Mouse (Mus musculus): ENCODE measurements around the gene Qtrt1. TPM values are rescaled to one million over a fixed set of nuclear protein-coding genes. Genes with fewer than 3 reads are reported as not detected.

Qtrt1 gene
- total and polyA plus RNA-seq, 3 experiments, result 48.1 to 57.8 (median 56.8) TPM

DNA sequence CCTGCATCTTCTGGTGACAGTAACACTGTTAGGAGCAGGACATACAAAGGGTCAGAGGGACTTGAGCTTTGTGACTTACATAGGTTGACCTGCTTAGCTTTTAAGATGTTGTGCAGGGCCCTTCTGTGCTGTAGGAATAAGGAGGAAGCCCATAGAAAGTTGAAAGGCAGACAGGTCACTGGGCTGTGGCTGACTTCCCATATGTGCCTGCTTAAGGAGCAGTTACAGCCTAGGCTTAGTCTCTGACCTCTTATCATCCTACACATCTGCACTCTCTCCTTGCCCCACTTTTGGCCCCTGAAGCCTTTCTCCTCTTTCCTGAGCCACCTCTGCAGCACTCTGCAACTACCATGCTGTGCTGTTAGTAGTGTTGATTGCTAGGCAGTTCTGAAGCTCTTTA is 27.7 kb upstream of the Qtrt1 start:
- Histone ChIP-seq H3K4me3 (replicated peaks in 1 of 3; ENCODE audit: low read depth in 2 of 3, low read length in 2 of 3, poor library complexity in 1 of 3) (no peak overlapping the region), H3K4me1 (ENCODE audit: control insufficient read depth in 1 of 2, insufficient read depth in 2 of 2) (peaks cover 0 to 8% of the 10 kb centered on the region in 2 experiments; a peak in 1 of 4 replicates), H3K27ac (ENCODE audit: insufficient read depth, low read depth) (no peak overlapping the region), H3K4me2 (ENCODE audit: insufficient read depth, low read depth, poor library complexity, severe bottlenecking) (no peak overlapping the region), H3K79me2 (replicated peaks; ENCODE audit: control insufficient read depth, extremely low read depth, insufficient read depth, poor library complexity, severe bottlenecking) (peaks cover 85% of the 10 kb centered on the region), H3K9ac (ENCODE audit: insufficient read depth, low read depth) (no peak overlapping the region), H3K9me3 (replicated peaks; ENCODE audit: low read length) (no peaks in the 10 kb centered on the region), H3K27me3 (replicated peaks) (no peaks in the 10 kb centered on the region), H3K36me3 (replicated peaks in 1 of 2; ENCODE audit: control insufficient read depth in 1 of 2, insufficient read depth in 1 of 2, low read length in 1 of 2) (peaks cover 39 to 90% of the 10 kb centered on the region in 2 experiments)
- DNase-seq (ENCODE audit: extremely low read depth), result no peak
- TF ChIP-seq MXI1 (IDR thresholded peaks at IDR 0.05; ENCODE audit: low read depth, low read length) (no peak), USF2 (conservative IDR thresholded peaks at IDR 0.05; ENCODE audit: low read depth, low read length) (no peak), RAD21 (IDR thresholded peaks at IDR 0.05; ENCODE audit: low read depth, low read length) (no peak), CHD1 (IDR thresholded peaks at IDR 0.05; ENCODE audit: low read depth, low read length) (no peak), BHLHE40 (IDR thresholded peaks at IDR 0.05; ENCODE audit: low read depth, low read length) (no peak), TCF12 (IDR thresholded peaks at IDR 0.05; ENCODE audit: low read depth, low read length) (no peak), POLR2A (IDR thresholded peaks at IDR 0.05; ENCODE audit: low read depth, low read length) (no peak), MAFK (IDR thresholded peaks at IDR 0.05; ENCODE audit: insufficient replicate concordance, low read length) (no peak), SMC3 (IDR thresholded peaks at IDR 0.05; ENCODE audit: low read depth, low read length) (no peak), PAX5 (IDR thresholded peaks at IDR 0.05; ENCODE audit: low read length) (no peak), CTCF (conservative IDR thresholded peaks at IDR 0.05 in 1 of 2, IDR thresholded peaks at IDR 0.05 in 1 of 2; ENCODE audit: low read depth in 2 of 2, low read length in 2 of 2) (no peak), NELFE (IDR thresholded peaks at IDR 0.05; ENCODE audit: low read depth, low read length) (no peak), JUN (IDR thresholded peaks at IDR 0.05; ENCODE audit: insufficient read depth, low read depth, low read length) (no peak), TBP (conservative IDR thresholded peaks at IDR 0.05; ENCODE audit: low read depth, low read length) (no peak), UBTF (IDR thresholded peaks at IDR 0.05; ENCODE audit: low read depth, low read length) (no peak), ZNF384 (IDR thresholded peaks at IDR 0.05; ENCODE audit: low read depth, low read length) (no peak), KAT2A (IDR thresholded peaks at IDR 0.05; ENCODE audit: insufficient replicate concordance, low read length) (no peak)
- in situ Hi-C loops (cut with MboI; ENCODE audit: low pct_ligation_motif_present, low pct_unique_long_range_greater_than_20kb, low sequenced_read_pairs) (no loop called here), dilution Hi-C loops (cut with MboI; ENCODE audit: extremely low pct_ligation_motif_present, extremely low pct_unique_long_range_greater_than_20kb, low sequenced_read_pairs) (no loop called here)

GRCm38 (mm10) chr9:21392646-21393175 is 18.9 kb upstream of the Qtrt1 start:
- in situ Hi-C loops (cut with MboI; ENCODE audit: low pct_ligation_motif_present, low pct_unique_long_range_greater_than_20kb, low sequenced_read_pairs), result no loop called here
- dilution Hi-C loops (cut with MboI; ENCODE audit: extremely low pct_ligation_motif_present, extremely low pct_unique_long_range_greater_than_20kb, low sequenced_read_pairs), result no loop called here
- Histone ChIP-seq H3K9me3 (replicated peaks; ENCODE audit: low read length) (no peaks in the 10 kb centered on the region), H3K79me2 (replicated peaks; ENCODE audit: control insufficient read depth, extremely low read depth, insufficient read depth, poor library complexity, severe bottlenecking) (peaks cover 12% of the 10 kb centered on the region; the same call in 1 of the 2 replicates), H3K27me3 (replicated peaks) (no peaks in the 10 kb centered on the region), H3K4me2 (ENCODE audit: insufficient read depth, low read depth, poor library complexity, severe bottlenecking) (no peak overlapping the region), H3K27ac (ENCODE audit: insufficient read depth, low read depth) (no peak overlapping the region), H3K9ac (ENCODE audit: insufficient read depth, low read depth) (no peak overlapping the region), H3K36me3 (replicated peaks in 1 of 2; ENCODE audit: control insufficient read depth in 1 of 2, insufficient read depth in 1 of 2, low read length in 1 of 2) (peaks cover 87 to 95% of the 10 kb centered on the region in 2 experiments), H3K4me3 (replicated peaks in 1 of 3; ENCODE audit: low read depth in 2 of 3, low read length in 2 of 3, poor library complexity in 1 of 3) (no peak overlapping the region), H3K4me1 (ENCODE audit: control insufficient read depth in 1 of 2, insufficient read depth in 2 of 2) (no peaks in the 10 kb centered on the region)
- TF ChIP-seq CTCF (conservative IDR thresholded peaks at IDR 0.05 in 1 of 2, IDR thresholded peaks at IDR 0.05 in 1 of 2; ENCODE audit: low read depth in 2 of 2, low read length in 2 of 2), result no peak
- TF ChIP-seq TCF12 (IDR thresholded peaks at IDR 0.05; ENCODE audit: low read depth, low read length), result no peak
- TF ChIP-seq RAD21 (IDR thresholded peaks at IDR 0.05; ENCODE audit: low read depth, low read length), result no peak
- TF ChIP-seq GABPA (IDR thresholded peaks at IDR 0.05; ENCODE audit: insufficient replicate concordance, low read depth, low read length), result no peak
- TF ChIP-seq BHLHE40 (IDR thresholded peaks at IDR 0.05; ENCODE audit: low read depth, low read length), result no peak
- no peak for TF ChIP-seq MXI1 (IDR thresholded peaks at IDR 0.05; ENCODE audit: low read depth, low read length)
- no peak for TF ChIP-seq MAFK (IDR thresholded peaks at IDR 0.05; ENCODE audit: insufficient replicate concordance, low read length)
- TF ChIP-seq SMC3 (IDR thresholded peaks at IDR 0.05; ENCODE audit: low read depth, low read length), result no peak
- no peak for TF ChIP-seq RCOR1 (conservative IDR thresholded peaks at IDR 0.05; ENCODE audit: low read depth, low read length)
- TF ChIP-seq IRF4 (IDR thresholded peaks at IDR 0.05; ENCODE audit: low read depth, low read length), result no peak
- TF ChIP-seq ETS1 (conservative IDR thresholded peaks at IDR 0.05; ENCODE audit: low read depth, low read length), result no peak
- TF ChIP-seq ZMIZ1 (IDR thresholded peaks at IDR 0.05; ENCODE audit: low read depth, low read length), result no peak
- no peak for TF ChIP-seq JUN (IDR thresholded peaks at IDR 0.05; ENCODE audit: insufficient read depth, low read depth, low read length)
- TF ChIP-seq MEF2A (IDR thresholded peaks at IDR 0.05; ENCODE audit: borderline replicate concordance, low read depth, low read length), result no peak
- no peak for TF ChIP-seq CHD2 (IDR thresholded peaks at IDR 0.05; ENCODE audit: low read length)
- no peak for TF ChIP-seq TBP (conservative IDR thresholded peaks at IDR 0.05; ENCODE audit: low read depth, low read length)
- TF ChIP-seq POLR2A (IDR thresholded peaks at IDR 0.05; ENCODE audit: low read depth, low read length), result no peak
- TF ChIP-seq USF1 (IDR thresholded peaks at IDR 0.05; ENCODE audit: low read depth, low read length), result no peak
- no peak for TF ChIP-seq NELFE (IDR thresholded peaks at IDR 0.05; ENCODE audit: low read depth, low read length)
- no peak for TF ChIP-seq MAX (IDR thresholded peaks at IDR 0.05; ENCODE audit: low read length)
- DNase-seq (ENCODE audit: extremely low read depth), result no peak

All from CH12.LX (cell line).